Mouse (Mus musculus) gastrocnemius, postnatal 25 days (tissue): ENCODE results near the gene Zfp966. TPM values are rescaled to one million over a fixed set of nuclear protein-coding genes. Genes with fewer than 3 reads are reported as not detected.
"Not testable (repeated sequence)": the region's sequence is repeated elsewhere in the genome, so short reads cannot be mapped to it uniquely, and the experiment has no call there.

ENCODE experiments used
- DNase-seq: peaks from one replicate; pipeline ENCODE4 v3.0.0; 2022
- long read RNA-seq, 2 experiments: library from polyadenylated mRNA; stranded (forward); transcript quantifications; one replicate each; pipeline ENCODE4 v2.0.0; 2021
- total RNA-seq, 2 experiments: library from RNA; stranded (reverse); gene quantifications; 1 replicate in 1 of 2; 2 replicates in 1 of 2; pipeline ENCODE4 v1.2.3; 2021

Gene Zfp966
- 1 to 10 TPM; 3.5 to 4.1 TPM for total RNA-seq
- long read RNA-seq, experiment 1, partial matches to known transcripts, result 1 of 1 reads
- long read RNA-seq, experiment 1, other reads (novel, unspliced or antisense), result 0 of 1 reads
- long read RNA-seq, experiment 2, partial matches to known transcripts, result 1 of 1 reads
- long read RNA-seq, experiment 2, other reads (novel, unspliced or antisense), result 0 of 1 reads

- not testable (repeated sequence) for DNase-seq
Measured at GRCm38 (mm10) chr2:175931000-175931399, at the start of gene Zfp966. Zfp966 (minus strand) TSS chr2:175931100.

GRCm38 (mm10) chr2:175965031-175965430 lies 34.1 kb upstream of the Zfp966 start, which contains the start of gene Gm2026:
Gm2026 (plus strand) TSS chr2:175965331.
- DNase-seq, result not testable (repeated sequence)

DNA sequence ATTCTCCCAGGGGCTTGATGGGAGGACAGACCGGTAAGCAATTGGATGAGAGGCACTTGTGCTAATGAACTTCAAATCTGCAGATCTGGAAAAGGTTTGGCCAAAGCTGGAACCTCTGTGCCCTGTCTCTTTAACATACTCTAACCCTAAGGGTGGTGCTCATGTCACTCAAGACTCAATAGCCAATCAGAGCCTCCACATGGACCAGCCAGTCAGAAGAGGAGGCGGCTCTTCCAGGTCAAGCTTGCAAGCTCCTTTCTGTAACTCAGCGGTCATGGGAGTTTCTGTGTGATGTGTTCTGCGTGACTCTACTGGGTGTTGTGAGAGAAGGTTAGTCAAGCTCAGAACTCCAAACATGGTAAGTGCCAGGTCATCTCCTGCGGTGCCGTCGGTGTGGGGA lies 61.9 kb downstream of the Zfp966 start, which contains the start of gene Gm6710:
Gene Gm6710, plus strand, starts transcription at position 196 of the 400 bp plus-strand sequence.
- DNase-seq, result not testable (repeated sequence)

Other genes with a start within 250 kb of the Zfp966 start
- gene Zfp969, start 227.5 kb downstream of the Zfp966 start, total RNA-seq, result 1 to 10 TPM; 4.8 to 7.3 TPM
- gene Gm2007, start 189.6 kb downstream of the Zfp966 start, total RNA-seq, result not detected
- under 1 TPM in 1 of 2 experiments, not detected in 1; 0.72 TPM for gene Gm14288, start 130.0 kb downstream of the Zfp966 start, total RNA-seq
- 10 to 100 TPM in 1 of 2 experiments, 1 to 10 TPM in 1; 8.6 to 10.2 TPM for gene Gm6710, start 61.9 kb downstream of the Zfp966 start, total RNA-seq
- gene Gm2026, start 34.2 kb upstream of the Zfp966 start, total RNA-seq, result 10 to 100 TPM; 15.0 to 15.2 TPM
- gene Gm2004, start 218.7 kb upstream of the Zfp966 start, total RNA-seq, result 1 to 10 TPM; 3.8 to 4.0 TPM